Mouse (Mus musculus) hindbrain, embryonic 16.5 days (tissue): Measurements from ENCODE around the gene Cdkal1. TPM values are rescaled to one million over a fixed set of nuclear protein-coding genes. Genes with fewer than 3 reads are reported as not detected.

Experiments
- ATAC-seq: fragments of 200-750 bp; cut with Nextera tagmentation; 2 replicates; pipeline ENCODE4 v1.8.0; 2017; ENCODE audit warnings: moderate TSS enrichment, moderate library complexity
- H3K27ac ChIP-seq: fragments of 300-500 bp; sonication (generic); 2 replicates; pipeline ENCODE4 v1.5.1; 2014; ENCODE audit warnings: low read depth, mild to moderate bottlenecking, control low read depth, low read length, moderate library complexity
- H3K27me3 ChIP-seq: fragments of 300-500 bp; sonication (generic); replicated peaks from 2 replicates; pipeline ENCODE4 v1.6.1; 2014; ENCODE audit warnings: low read length; ENCODE audit not compliant: control insufficient read depth, insufficient read depth
- H3K36me3 ChIP-seq: fragments of 300-500 bp; sonication (generic); 2 replicates; pipeline ENCODE4 v1.6.1; 2014; ENCODE audit warnings: mild to moderate bottlenecking, low read length, moderate library complexity, mixed read lengths; ENCODE audit not compliant: control insufficient read depth, insufficient read depth
- H3K4me1 ChIP-seq: fragments of 300-500 bp; sonication (generic); 2 replicates; pipeline ENCODE4 v1.6.1; 2014; ENCODE audit warnings: low read depth, low read length; ENCODE audit not compliant: control insufficient read depth, insufficient read depth
- H3K4me2 ChIP-seq: fragments of 300-500 bp; sonication (generic); 2 replicates; pipeline ENCODE4 v1.6.1; 2014; ENCODE audit warnings: mild to moderate bottlenecking, low read length, control low read depth, moderate library complexity
- H3K4me3 ChIP-seq: fragments of 300-500 bp; sonication (generic); 2 replicates; pipeline ENCODE4 v1.5.1; 2014; ENCODE audit warnings: mild to moderate bottlenecking, low read length, control low read depth, moderate library complexity
- H3K9ac ChIP-seq: fragments of 300-500 bp; sonication (generic); 2 replicates; pipeline ENCODE4 v1.6.1; 2014; ENCODE audit warnings: low read depth, mild to moderate bottlenecking, control low read depth, low read length, moderate library complexity
- H3K9me3 ChIP-seq: fragments of 300-500 bp; sonication (generic); 2 replicates; pipeline ENCODE4 v1.6.1; 2014; ENCODE audit warnings: mild to moderate bottlenecking, low read length, moderate library complexity; ENCODE audit not compliant: control insufficient read depth
- WGBS: fragments of 180-500 bp; shearing (Covaris S2); extraction: QIAGEN DNeasy Blood & Tissue Kit; methylation state at CpG from one replicate; pipeline ENCODE4 v1.1.7; 2014; 5-methylcytosine and 5-hydroxymethylcytosine counted together
- polyA plus RNA-seq: library from polyadenylated mRNA; unstranded; fragments of >200 nt; fragmentation: Nextera tagmentation; extraction: Ambion mirVana; gene quantifications from 2 replicates; pipeline ENCODE4 v1.2.1, GENCODE M21; 2015

The Cdkal1 gene
- polyA plus RNA-seq, 1 experiment from 2014 or later = 19.4 TPM

- WGBS = 49% methylated on average over 2 of the region's 2 CpGs
- Histone ChIP-seq H3K36me3 (no peaks in the 10 kb centered on the region), H3K4me2 (no peak overlapping the region), H3K4me1 (no peaks in the 10 kb centered on the region), H3K4me3 (no peak overlapping the region), H3K27ac (no peak overlapping the region), H3K27me3 (no peaks in the 10 kb centered on the region), H3K9me3 (no peaks in the 10 kb centered on the region), H3K9ac (no peak overlapping the region)
- ATAC-seq = no peak
Observed at GRCm38 (mm10) chr13:29398456-29398855, 457.0 kb downstream of the Cdkal1 start.

GRCm38 (mm10) chr13:29395694-29396093 lies 459.8 kb downstream of the Cdkal1 start:
- no peaks in the 10 kb centered on the region for H3K27me3 ChIP-seq
- no peaks in the 10 kb centered on the region for H3K4me1 ChIP-seq
- no peak overlapping the region for H3K27ac ChIP-seq
- H3K9me3 ChIP-seq = no peaks in the 10 kb centered on the region
- ATAC-seq = no peak
- WGBS = 74% methylated on average over 4 of the region's 4 CpGs
- H3K4me2 ChIP-seq = no peak overlapping the region
- H3K9ac ChIP-seq = no peak overlapping the region
- H3K4me3 ChIP-seq = no peak overlapping the region
- no peaks in the 10 kb centered on the region for H3K36me3 ChIP-seq

- no peak overlapping the region for H3K4me2 ChIP-seq
- H3K27me3 ChIP-seq = no peaks in the 10 kb centered on the region
- H3K9me3 ChIP-seq = no peaks in the 10 kb centered on the region
- no peak overlapping the region for H3K4me3 ChIP-seq
- no peak overlapping the region for H3K27ac ChIP-seq
- 91% methylated on average over 5 of the region's 5 CpGs for WGBS
- ATAC-seq = no peak
- H3K4me1 ChIP-seq = no peaks in the 10 kb centered on the region
- no peak overlapping the region for H3K9ac ChIP-seq
- no peaks in the 10 kb centered on the region for H3K36me3 ChIP-seq
Observed at GRCm38 (mm10) chr13:29390025-29390424, 465.4 kb downstream of the Cdkal1 start.

GRCm38 (mm10) chr13:29388918-29389317 lies 466.6 kb downstream of the Cdkal1 start:
- no peaks in the 10 kb centered on the region for H3K4me1 ChIP-seq
- 78% methylated on average over 3 of the region's 3 CpGs for WGBS

GRCm38 (mm10) chr13:29377572-29377971 lies 477.9 kb downstream of the Cdkal1 start:
- Histone ChIP-seq H3K4me2 (no peak overlapping the region), H3K9ac (no peak overlapping the region), H3K27ac (no peak overlapping the region), H3K27me3 (no peaks in the 10 kb centered on the region), H3K4me3 (no peak overlapping the region), H3K4me1 (no peaks in the 10 kb centered on the region), H3K36me3 (no peaks in the 10 kb centered on the region), H3K9me3 (no peaks in the 10 kb centered on the region)
- ATAC-seq = no peak
- WGBS = 59% methylated on average over 2 of the region's 2 CpGs

More at GRCm38 (mm10) chr13:29388918-29389317, 466.6 kb downstream of the Cdkal1 start:
- H3K27me3 ChIP-seq = no peaks in the 10 kb centered on the region
- ATAC-seq = no peak
- H3K9ac ChIP-seq = no peak overlapping the region
- H3K36me3 ChIP-seq = no peaks in the 10 kb centered on the region
- no peak overlapping the region for H3K27ac ChIP-seq
- H3K4me3 ChIP-seq = no peak overlapping the region
- no peaks in the 10 kb centered on the region for H3K9me3 ChIP-seq
- H3K4me2 ChIP-seq = no peak overlapping the region

- Histone ChIP-seq H3K27ac (peak overlapping the region; percentile 53), H3K9me3 (no peaks in the 10 kb centered on the region), H3K9ac (no peak overlapping the region), H3K4me1 (peaks cover 11% of the 10 kb centered on the region), H3K4me2 (no peak overlapping the region), H3K27me3 (no peaks in the 10 kb centered on the region), H3K4me3 (no peak overlapping the region), H3K36me3 (no peaks in the 10 kb centered on the region)
- ATAC-seq = peak; percentile 58
- WGBS = 26% methylated on average over 3 of the region's 3 CpGs
Observed at GRCm38 (mm10) chr13:29371916-29372315, 483.6 kb downstream of the Cdkal1 start.

GRCm38 (mm10) chr13:29371466-29371771 lies 484.1 kb downstream of the Cdkal1 start:
- Histone ChIP-seq H3K4me3 (no peak overlapping the region), H3K27me3 (no peaks in the 10 kb centered on the region), H3K9me3 (no peaks in the 10 kb centered on the region), H3K4me2 (no peak overlapping the region), H3K4me1 (peaks cover 11% of the 10 kb centered on the region), H3K36me3 (no peaks in the 10 kb centered on the region), H3K9ac (no peak overlapping the region), H3K27ac (peak overlapping the region; percentile 75)
- peak; percentile 15; the same call in 1 of the 2 replicates for ATAC-seq
- WGBS = 21% methylated on average over 4 of the region's 4 CpGs

GRCm38 (mm10) chr13:29370731-29371465 lies 484.6 kb downstream of the Cdkal1 start:
- peak; percentile 91 for ATAC-seq
- H3K4me3 ChIP-seq = no peak overlapping the region
- no peaks in the 10 kb centered on the region for H3K9me3 ChIP-seq
- peak overlapping the region; percentile 75 for H3K27ac ChIP-seq
- H3K4me1 ChIP-seq = peaks cover 11% of the 10 kb centered on the region
- 6% methylated on average over 5 of the region's 5 CpGs for WGBS
- H3K36me3 ChIP-seq = no peaks in the 10 kb centered on the region
- H3K9ac ChIP-seq = no peak overlapping the region
- no peak overlapping the region for H3K4me2 ChIP-seq
- H3K27me3 ChIP-seq = no peaks in the 10 kb centered on the region

GRCm38 (mm10) chr13:29368806-29369205 lies 486.7 kb downstream of the Cdkal1 start:
- peaks cover 17% of the 10 kb centered on the region for H3K4me1 ChIP-seq
- ATAC-seq = no peak
- H3K4me3 ChIP-seq = no peak overlapping the region
- WGBS = 42% methylated on average over 6 of the region's 6 CpGs
- H3K4me2 ChIP-seq = no peak overlapping the region
- H3K9ac ChIP-seq = no peak overlapping the region
- no peaks in the 10 kb centered on the region for H3K36me3 ChIP-seq
- H3K27ac ChIP-seq = no peak overlapping the region
- H3K27me3 ChIP-seq = no peaks in the 10 kb centered on the region
- no peaks in the 10 kb centered on the region for H3K9me3 ChIP-seq
